Mouse (Mus musculus): ENCODE measurements around the gene Kat2b. TPM values are rescaled to one million over a fixed set of nuclear protein-coding genes. Genes with fewer than 3 reads are reported as not detected.

The Kat2b gene
- 132 TPM for polyA plus RNA-seq (2014; fragmentation: Illumina TruSeq; extraction: RNeasy Lipid Tissue Mini Kit (QIAGEN cat#74804); ENCODE audit: low read depth, low replicate concordance)

DNA sequence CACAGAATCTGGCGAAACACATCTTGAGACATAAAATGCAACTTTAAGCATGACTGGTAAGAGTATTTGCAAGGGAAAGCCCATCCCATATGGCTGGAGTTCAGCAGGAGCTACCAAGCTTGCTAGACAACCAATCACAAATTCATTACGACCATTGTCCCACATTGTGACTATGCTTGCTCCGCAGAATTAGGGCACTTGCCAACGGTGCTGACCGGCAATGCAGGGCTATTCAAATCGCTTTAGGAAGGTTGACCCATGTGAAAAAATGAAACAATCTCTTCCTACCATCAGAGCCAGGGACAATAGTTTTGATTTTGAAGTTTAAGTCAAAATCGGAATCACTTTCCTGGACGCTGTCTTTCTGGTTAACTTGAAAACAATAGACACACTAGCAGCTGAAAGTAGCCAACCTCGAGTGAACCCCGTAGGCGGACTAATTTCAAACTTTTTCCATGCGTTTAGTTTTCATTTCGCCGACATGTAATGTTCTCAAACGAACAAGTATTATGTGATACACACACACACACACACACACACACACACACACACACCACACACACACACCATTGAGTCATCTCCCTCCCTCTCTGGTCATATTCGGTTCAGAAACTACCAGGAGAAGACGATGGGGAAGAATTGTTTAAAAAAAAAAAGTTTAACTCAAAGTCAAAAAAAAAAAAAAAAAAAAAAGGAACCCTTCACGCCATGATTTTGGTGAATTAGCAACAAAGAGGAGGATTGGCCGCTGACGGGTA, at the start of gene Kat2b:
TSS of gene Kat2b (plus strand) at position 701 of the 758 bp plus-strand sequence.

DNA sequence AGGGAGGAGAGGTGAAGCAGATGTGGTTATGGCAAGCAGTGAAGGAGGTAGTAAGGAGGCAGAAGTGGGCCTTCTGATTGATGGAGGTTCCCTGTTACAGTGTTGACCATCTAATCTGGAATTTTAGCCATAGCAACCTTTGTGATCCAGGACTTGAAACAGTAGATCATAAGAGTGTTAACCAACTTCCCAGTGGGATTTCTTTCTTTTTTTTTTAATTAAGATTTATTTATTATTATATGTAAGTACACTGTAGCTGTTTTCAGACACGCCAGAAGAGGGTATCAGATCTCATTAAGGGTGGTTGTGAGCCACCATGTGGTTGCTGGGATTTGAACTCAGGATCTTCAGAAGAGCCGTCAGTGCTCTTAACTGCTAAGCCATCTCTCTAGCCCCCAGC, 27.3 kb upstream of the Kat2b start, which contains the start of gene Pp2d1:
TSS of gene Pp2d1 (minus strand) at position 101 of the 400 bp plus-strand sequence.

DNA sequence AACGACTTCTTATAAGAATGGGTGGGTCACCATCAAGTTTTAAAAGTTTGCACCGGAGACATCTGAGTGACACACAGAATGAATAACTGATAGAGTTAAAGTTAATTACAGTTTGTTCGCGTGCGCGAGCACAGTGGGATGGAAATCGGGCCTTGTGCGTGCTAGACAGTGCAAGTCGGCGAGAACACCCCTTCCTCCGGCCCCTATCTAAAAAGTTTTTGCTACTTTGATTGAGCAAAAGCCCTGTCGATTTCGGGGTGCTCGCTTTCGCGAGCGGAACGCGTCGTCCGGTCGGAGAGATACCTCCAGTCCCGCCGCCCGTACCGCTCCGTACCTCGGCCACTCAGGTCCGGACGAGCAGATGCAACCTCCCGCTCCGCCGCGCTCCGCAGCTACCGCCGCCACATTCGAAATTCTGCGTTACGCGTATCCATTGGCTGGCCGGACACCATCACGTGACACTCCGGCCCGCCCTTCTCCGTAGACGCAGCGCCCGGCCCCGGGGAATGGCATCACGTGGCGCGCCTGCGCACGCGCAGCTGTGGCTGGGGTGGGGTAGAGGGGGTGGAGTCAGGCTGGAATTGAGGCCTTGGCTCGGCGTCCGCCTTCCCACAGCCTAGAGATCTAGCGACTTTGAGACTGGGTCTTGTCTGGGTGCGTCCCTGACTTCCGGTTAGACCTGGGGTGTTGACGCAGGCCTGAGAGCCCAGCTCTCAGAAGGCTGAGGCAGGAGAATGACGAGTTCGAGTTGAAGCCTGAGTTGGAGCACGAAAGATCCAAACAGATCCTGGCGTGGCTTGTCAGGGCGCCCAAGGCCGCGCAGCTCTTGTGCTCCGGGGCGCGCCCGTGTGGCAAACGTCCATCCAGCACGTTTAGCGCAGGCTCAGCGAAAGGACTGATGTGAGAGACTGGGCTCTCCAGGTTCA, 122.5 kb downstream of the Kat2b start, which contains the start of gene Sgo1:
TSS of gene Sgo1 (minus strand) at position 457 of the 926 bp plus-strand sequence.

Other genes starting within 250 kb of the Kat2b start
- gene Efhb, start 103.5 kb upstream of the Kat2b start, polyA plus RNA-seq (2014; fragmentation: Illumina TruSeq; extraction: RNeasy Lipid Tissue Mini Kit (QIAGEN cat#74804); ENCODE audit: low read depth, low replicate concordance) = not detected
- gene Rab5a, start 87.6 kb upstream of the Kat2b start, polyA plus RNA-seq (2014; fragmentation: Illumina TruSeq; extraction: RNeasy Lipid Tissue Mini Kit (QIAGEN cat#74804); ENCODE audit: low read depth, low replicate concordance) = 137 TPM
- not detected for gene Pp2d1, start 27.4 kb upstream of the Kat2b start, polyA plus RNA-seq (2014; fragmentation: Illumina TruSeq; extraction: RNeasy Lipid Tissue Mini Kit (QIAGEN cat#74804); ENCODE audit: low read depth, low replicate concordance)
- 0.11 TPM for gene Sgo1, start 122.5 kb downstream of the Kat2b start, polyA plus RNA-seq (2014; fragmentation: Illumina TruSeq; extraction: RNeasy Lipid Tissue Mini Kit (QIAGEN cat#74804); ENCODE audit: low read depth, low replicate concordance)